Mouse (Mus musculus): ENCODE data around the gene Elk3.

DNA sequence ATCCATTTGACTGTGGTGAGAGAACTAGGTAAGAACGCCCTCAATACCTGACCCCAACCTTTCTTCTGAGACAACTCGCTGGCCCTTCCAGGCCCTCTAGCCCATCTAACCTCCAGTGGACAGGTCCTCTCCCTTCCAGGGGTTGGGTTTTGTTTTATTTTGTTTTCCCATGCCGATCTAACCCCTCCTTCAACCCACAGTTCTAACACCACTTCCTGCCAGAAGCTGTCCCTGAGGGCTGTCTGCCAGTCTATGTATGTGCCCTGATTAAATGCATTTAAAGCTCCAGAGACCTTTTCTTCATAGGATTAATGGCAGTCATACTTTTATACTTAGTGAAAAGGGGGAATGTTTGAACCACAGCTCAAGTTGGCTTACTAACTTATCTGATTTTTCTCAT lies 14.4 kb upstream of the Elk3 start:
- TF ChIP-seq POLR2A (IDR thresholded peaks at IDR 0.05; ENCODE audit: borderline replicate concordance, extremely low read depth, low read depth, low read length) (no peak), CTCF (IDR thresholded peaks at IDR 0.05; ENCODE audit: insufficient read depth, low read length) (no peak)
